Mouse (Mus musculus): ENCODE data around the gene Aldh3b2.

- TF ChIP-seq HCFC1 (IDR thresholded peaks at IDR 0.05; ENCODE audit: borderline replicate concordance, insufficient read depth, low read length) (no peak), CHD2 (IDR thresholded peaks at IDR 0.05; ENCODE audit: low read depth, low read length) (no peak), ZC3H11A (IDR thresholded peaks at IDR 0.05; ENCODE audit: borderline replicate concordance, low read depth, low read length) (no peak), MAFK (IDR thresholded peaks at IDR 0.05; ENCODE audit: insufficient read depth, low read depth, low read length) (no peak)
Measured at GRCm38 (mm10) chr19:3925859-3926258, 46.3 kb upstream of the Aldh3b2 start.
